Mouse (Mus musculus) thymus, adult 2 months (tissue): ENCODE measurements around the gene Eef1a1. TPM values are rescaled to one million over a fixed set of nuclear protein-coding genes. Genes with fewer than 3 reads are reported as not detected.

ENCODE experiments used
- DNase-seq: peaks from one replicate; pipeline ENCODE4 v3.0.0; 2021
- H3K27ac ChIP-seq: fragments of 200-500 bp; 2 replicates; pipeline ENCODE4 v1.5.1; 2012; ENCODE audit warnings: low read length, control low read depth; ENCODE audit not compliant: control insufficient read depth, insufficient read depth
- H3K27me3 ChIP-seq: fragments of 200-500 bp; 2 replicates; pipeline ENCODE4 v1.6.1; 2012; ENCODE audit warnings: mild to moderate bottlenecking, low read length, moderate library complexity, mixed read lengths; ENCODE audit not compliant: control insufficient read depth, insufficient read depth
- H3K36me3 ChIP-seq: fragments of 200-500 bp; 2 replicates; pipeline ENCODE4 v1.6.1; 2012; ENCODE audit warnings: mild to moderate bottlenecking, low read length, moderate library complexity; ENCODE audit not compliant: control insufficient read depth, insufficient read depth
- H3K4me1 ChIP-seq: fragments of 200-500 bp; replicated peaks from 2 replicates; pipeline ENCODE4 v1.6.1; 2012; ENCODE audit warnings: low read length; ENCODE audit not compliant: control insufficient read depth, insufficient read depth
- H3K4me3 ChIP-seq: fragments of 200-500 bp; 2 replicates; pipeline ENCODE4 v1.5.1; 2012; ENCODE audit warnings: mild to moderate bottlenecking, low read length, control low read depth, moderate library complexity; ENCODE audit not compliant: control insufficient read depth, insufficient read depth
- CTCF ChIP-seq: fragments of 200-500 bp; IDR thresholded peaks from 2 replicates; pipeline ENCODE4 v1.5.1; 2012; ENCODE audit warnings: mild to moderate bottlenecking, control low read depth, low read length, moderate library complexity, borderline replicate concordance; ENCODE audit not compliant: control insufficient read depth, poor library complexity, insufficient read depth; ENCODE audit errors: extremely low read depth
- POLR2A ChIP-seq: fragments of 200-500 bp; IDR thresholded peaks from 2 replicates; pipeline ENCODE4 v1.6.1; 2012; ENCODE audit warnings: mild to moderate bottlenecking, low read length, control low read depth, moderate library complexity; ENCODE audit not compliant: control insufficient read depth, poor library complexity, insufficient read depth; ENCODE audit errors: extremely low read depth
- WGBS: fragments of 180-500 bp; shearing (Covaris S2); methylation state at CpG from one replicate; pipeline ENCODE4 v1.1.7; 2018; 5-methylcytosine and 5-hydroxymethylcytosine counted together
- polyA plus RNA-seq: library from polyadenylated mRNA; depleted of rRNA; stranded (reverse); fragments of >200 nt; gene quantifications from 2 replicates; pipeline ENCODE4 v1.2.3, GENCODE M21; 2012; rRNA removed

Eef1a1 gene
- 4,171 and 4,540 TPM in 2 replicates for polyA plus RNA-seq

DNA sequence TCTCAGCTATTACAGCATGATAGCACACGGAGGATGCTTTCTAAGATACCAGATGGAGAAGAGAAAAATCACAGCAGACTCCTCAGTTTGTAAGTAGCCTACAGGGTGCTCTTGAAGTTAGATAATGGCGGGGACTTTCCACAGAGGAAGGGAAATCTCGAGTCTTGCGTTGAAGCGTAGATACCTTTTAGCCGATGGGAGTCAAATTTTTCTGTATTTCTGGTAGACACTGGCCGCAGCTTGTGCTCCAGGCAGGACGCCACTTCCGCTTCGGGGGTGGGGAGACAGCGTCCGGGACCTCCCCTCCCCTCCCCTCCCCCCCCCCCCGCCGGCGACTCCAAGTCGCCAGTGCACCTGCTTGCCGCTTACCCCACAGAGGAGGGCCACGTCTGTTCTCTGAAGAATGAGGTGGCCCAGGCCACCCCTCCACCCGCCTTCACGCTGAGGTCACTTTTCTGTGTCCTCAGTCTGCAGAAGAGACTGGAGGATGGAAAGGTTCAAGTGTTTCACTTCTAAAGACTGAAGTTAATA is at the start of gene Eef1a1:
Gene Eef1a1 (minus strand): TSS at position 262 of the 531 bp plus-strand sequence.
- no peak for TF ChIP-seq POLR2A
- TF ChIP-seq CTCF = no peak
- Histone ChIP-seq H3K4me3 (peak within 1 kb of the TSS; percentile 26), H3K4me1 (no peaks in the 10 kb centered on the region), H3K27ac (no peak within 1 kb of the TSS), H3K36me3 (no peaks in the 10 kb centered on the region), H3K27me3 (no peaks in the 10 kb centered on the region)
- peak; percentile 60 for DNase-seq
- under 1% methylated on average over 19 of the region's 20 CpGs for WGBS

DNA sequence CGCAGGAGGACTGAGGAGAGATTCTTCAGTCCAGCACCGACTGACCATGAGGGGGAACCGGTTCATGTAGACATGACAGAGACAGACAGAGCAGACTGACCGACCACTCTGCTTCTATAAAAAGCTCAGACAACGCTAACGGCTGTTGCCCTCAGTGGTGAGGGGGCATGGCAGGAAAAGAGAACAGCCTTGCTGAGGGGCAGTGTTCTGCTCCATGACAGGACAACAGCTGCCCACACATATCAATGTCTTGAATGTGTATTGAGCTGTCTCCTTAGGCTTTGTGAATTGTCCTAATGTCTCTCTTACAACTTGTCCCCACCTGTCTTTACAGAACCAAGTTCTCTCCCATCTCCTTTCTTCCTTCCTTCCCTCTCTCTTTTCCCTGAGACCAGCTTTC is 49.5 kb upstream of the Eef1a1 start:
- Histone ChIP-seq H3K4me1 (no peaks in the 10 kb centered on the region), H3K36me3 (no peaks in the 10 kb centered on the region), H3K27me3 (no peaks in the 10 kb centered on the region), H3K4me3 (no peak overlapping the region), H3K27ac (no peak overlapping the region)
- no peak for TF ChIP-seq POLR2A
- TF ChIP-seq CTCF = no peak
- WGBS = 89% methylated on average over 6 of the region's 6 CpGs
- no peak for DNase-seq

DNA sequence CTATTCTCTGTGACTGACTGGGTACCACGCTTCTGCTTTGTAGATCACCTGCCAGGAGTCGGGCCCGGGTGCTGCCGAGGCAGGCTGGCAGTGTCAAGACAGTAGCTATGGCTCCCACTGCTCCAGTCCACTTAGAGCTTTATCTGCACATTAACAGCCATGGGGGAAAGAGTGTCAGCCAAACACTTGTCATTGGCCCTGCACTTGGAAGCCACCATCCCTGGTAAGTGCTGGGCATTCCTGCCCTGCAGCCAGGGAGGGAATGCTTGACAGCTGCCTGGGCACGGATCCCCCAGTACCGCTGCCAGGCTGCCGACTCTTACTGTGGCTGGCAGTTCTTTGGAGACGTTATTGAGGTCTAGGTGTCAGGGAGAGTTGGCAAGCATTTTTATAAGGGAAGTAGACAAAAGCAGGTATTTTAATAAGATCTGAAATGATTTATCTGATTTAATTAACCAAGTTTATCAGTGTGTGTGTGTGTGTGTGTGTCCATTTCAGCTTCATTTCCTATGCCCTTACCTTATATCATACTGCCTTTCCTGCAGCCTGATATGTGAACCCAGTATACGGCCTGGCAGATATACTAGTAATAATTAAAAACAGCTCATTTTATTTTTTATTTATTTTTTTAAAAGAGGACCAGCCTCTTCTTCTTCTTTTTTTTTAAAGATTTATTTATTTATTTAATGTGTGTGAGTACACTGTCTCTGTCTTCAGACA is 48.4 kb upstream of the Eef1a1 start:
- DNase-seq = no peak
- H3K27ac ChIP-seq = no peak overlapping the region
- WGBS = 96% methylated on average over 9 of the region's 9 CpGs

DNA sequence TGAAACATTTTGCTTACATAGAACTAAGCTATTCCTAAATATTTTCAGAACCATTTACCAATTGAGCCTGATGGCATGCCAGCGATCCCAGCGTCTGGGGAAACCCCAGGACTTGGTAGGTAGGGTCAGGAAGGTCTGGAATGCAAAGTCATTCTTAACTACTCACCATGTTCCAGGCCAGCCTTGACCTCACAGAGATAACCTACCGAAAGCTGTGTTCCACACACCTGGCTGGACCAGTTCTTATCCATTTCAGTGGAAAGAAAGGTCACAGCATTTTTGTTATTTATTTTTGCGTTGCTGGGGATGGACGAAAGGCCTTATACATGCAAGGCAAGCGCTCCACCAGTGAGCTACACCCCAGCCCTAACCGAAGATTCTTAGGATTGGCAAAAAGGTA is 45.7 kb upstream of the Eef1a1 start:
- Histone ChIP-seq H3K27me3 (no peaks in the 10 kb centered on the region), H3K36me3 (no peaks in the 10 kb centered on the region), H3K27ac (no peak overlapping the region), H3K4me1 (no peaks in the 10 kb centered on the region), H3K4me3 (no peak overlapping the region)
- no peak for TF ChIP-seq POLR2A
- no peak for TF ChIP-seq CTCF
- DNase-seq = no peak
- 98% methylated on average over 7 of the region's 7 CpGs for WGBS

More for the DNA sequence above, 48.4 kb upstream of the Eef1a1 start:
- Histone ChIP-seq H3K36me3 (no peaks in the 10 kb centered on the region), H3K27me3 (no peaks in the 10 kb centered on the region), H3K4me3 (no peak overlapping the region), H3K4me1 (no peaks in the 10 kb centered on the region)
- TF ChIP-seq POLR2A (no peak), CTCF (no peak)

DNA sequence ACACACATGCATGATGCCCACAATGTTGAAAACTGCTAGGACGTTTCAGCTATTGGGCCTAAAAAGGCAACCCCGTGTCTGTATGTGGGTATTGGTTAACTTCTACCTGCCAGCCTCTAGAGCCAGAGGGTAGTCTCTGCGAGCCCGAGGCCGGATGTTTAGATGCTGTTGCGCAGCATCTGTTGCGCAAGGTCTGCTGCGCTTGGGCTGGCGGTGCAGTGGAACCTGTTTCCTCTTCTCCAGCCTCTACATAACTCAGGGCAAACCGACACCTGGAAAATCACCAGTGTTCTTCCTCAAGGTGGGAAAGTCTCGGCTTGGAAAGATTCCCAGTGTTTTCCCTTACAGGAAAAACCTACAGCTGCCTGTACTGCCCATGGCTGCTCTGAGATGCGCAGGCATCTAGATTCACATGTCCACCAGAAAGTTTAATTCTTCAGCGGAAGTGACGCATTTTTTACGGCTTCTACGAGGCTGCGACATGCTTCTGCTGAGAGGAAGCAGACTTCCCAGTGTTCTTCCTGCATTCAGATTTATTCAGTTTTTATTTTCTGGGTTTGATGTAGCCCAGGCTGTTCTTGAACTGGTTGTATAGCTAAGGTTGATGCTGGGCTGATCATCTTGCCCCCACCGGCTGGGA is 44.5 kb upstream of the Eef1a1 start:
- TF ChIP-seq POLR2A (no peak), CTCF (no peak)
- no peaks in the 10 kb centered on the region for H3K27me3 ChIP-seq
- 55% methylated on average over 18 of the region's 18 CpGs for WGBS
- peak overlapping the region; percentile 84 for H3K27ac ChIP-seq
- no peaks in the 10 kb centered on the region for H3K36me3 ChIP-seq
- DNase-seq = peak; percentile 56
- H3K4me1 ChIP-seq = no peaks in the 10 kb centered on the region
- H3K4me3 ChIP-seq = peak overlapping the region; percentile 32; the same call in 1 of the 2 replicates

DNA sequence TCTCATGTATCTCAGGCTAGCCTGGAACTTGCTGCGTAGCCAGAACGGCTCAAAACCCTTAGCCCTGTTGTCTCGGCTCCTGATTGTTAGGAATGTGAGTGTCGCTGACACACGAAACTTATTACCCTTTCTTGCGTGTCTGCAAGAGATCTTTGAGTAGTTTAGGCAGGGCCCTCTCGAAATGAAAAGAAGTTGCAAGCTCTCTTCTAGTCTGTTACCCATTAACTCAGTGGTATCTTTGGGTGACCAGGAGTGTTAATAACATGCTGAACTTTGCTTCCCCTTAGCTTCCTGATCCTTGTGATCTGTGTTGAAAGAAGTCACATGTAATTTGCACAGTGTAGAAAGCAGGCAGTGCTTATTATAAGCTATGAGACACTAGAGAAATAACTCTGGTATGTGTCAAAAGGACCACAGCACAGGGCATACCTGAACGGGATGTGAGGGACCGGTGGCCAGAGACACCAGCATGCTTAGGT is 43.4 kb upstream of the Eef1a1 start:
- 93% methylated on average over 9 of the region's 9 CpGs for WGBS
- TF ChIP-seq POLR2A = no peak
- no peak for TF ChIP-seq CTCF
- no peak for DNase-seq
- Histone ChIP-seq H3K4me3 (no peak overlapping the region), H3K27ac (no peak overlapping the region), H3K36me3 (no peaks in the 10 kb centered on the region), H3K27me3 (no peaks in the 10 kb centered on the region), H3K4me1 (no peaks in the 10 kb centered on the region)

DNA sequence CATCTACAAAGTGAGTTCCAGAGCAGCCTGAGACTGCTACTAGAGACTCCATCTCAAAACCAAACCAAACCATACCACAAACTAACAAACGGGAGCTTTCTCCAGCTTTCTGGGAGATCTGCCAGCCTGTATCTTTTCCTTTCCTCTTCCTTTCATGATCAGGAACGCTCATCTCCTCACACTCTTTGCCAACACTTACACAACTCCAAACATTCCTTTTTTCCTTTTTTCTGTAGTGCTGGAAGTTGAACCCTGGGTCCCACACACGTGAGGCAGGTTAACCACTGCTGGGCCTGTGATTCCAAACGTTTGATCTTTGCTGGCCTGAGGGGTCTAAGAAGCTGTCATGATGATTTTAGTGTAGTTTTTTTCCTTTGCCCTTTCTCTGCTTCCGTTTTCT is 42.9 kb upstream of the Eef1a1 start:
- WGBS = 77% methylated on average over 5 of the region's 5 CpGs
- H3K27ac ChIP-seq = no peak overlapping the region
- no peak for TF ChIP-seq CTCF
- TF ChIP-seq POLR2A = no peak

More for the DNA sequence above, 42.9 kb upstream of the Eef1a1 start:
- Histone ChIP-seq H3K4me1 (no peaks in the 10 kb centered on the region), H3K27me3 (no peaks in the 10 kb centered on the region), H3K36me3 (no peaks in the 10 kb centered on the region), H3K4me3 (no peak overlapping the region)
- no peak for DNase-seq
